Mouse (Mus musculus) bone marrow, adult 2 months (tissue): ENCODE results near the gene Dnaja1.

Source experiments
- CTCF ChIP-seq: fragments of 200-500 bp; IDR thresholded peaks from 2 replicates; pipeline ENCODE4 v1.5.1; 2011; ENCODE audit warnings: low read length, control low read depth; ENCODE audit not compliant: control insufficient read depth, insufficient read depth
- POLR2A ChIP-seq: fragments of 200-500 bp; IDR thresholded peaks from 2 replicates; pipeline ENCODE4 v1.6.1; 2011; ENCODE audit warnings: low read depth, mild to moderate bottlenecking, control low read depth, low read length, borderline replicate concordance; ENCODE audit not compliant: control insufficient read depth

- TF ChIP-seq CTCF (no peak), POLR2A (no peak)
These were observed 40.0 kb upstream of the Dnaja1 start for GRCm38 (mm10) chr4:40681908-40682307.
